Mouse (Mus musculus) small intestine, adult 2 months (tissue): ENCODE measurements around the gene Speg.

Experiments
- CTCF ChIP-seq: fragments of 200-500 bp; IDR thresholded peaks from 2 replicates; pipeline ENCODE4 v1.5.1; 2012; ENCODE audit warnings: low read depth, mild to moderate bottlenecking, control low read depth, inconsistent platforms, low read length, moderate library complexity, mixed read lengths; ENCODE audit not compliant: insufficient replicate concordance, insufficient read length; ENCODE audit errors: extremely low read depth
- POLR2A ChIP-seq: fragments of 200-500 bp; IDR thresholded peaks from 2 replicates; pipeline ENCODE4 v1.6.1; 2012; ENCODE audit warnings: low read depth, mild to moderate bottlenecking, control low read depth, inconsistent platforms, low read length, moderate library complexity

DNA sequence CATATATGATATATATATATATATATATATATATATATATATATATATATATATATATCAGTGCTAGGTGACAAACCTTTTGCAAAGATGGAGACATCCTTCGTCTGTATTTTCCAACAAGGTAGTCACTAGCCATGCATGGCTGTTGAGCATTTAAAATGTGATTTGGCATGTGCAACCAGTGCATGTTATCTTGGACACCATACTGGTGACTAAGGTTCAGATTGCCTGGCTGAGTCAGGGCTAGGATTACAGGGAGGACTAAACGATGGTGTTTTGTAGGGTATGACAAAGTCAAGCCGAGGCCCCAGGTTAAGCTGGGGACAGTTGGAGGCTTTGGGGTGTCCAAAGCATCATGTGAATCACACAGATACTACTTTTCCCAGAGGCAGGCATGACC is 80.3 kb downstream of the Speg start:
- TF ChIP-seq CTCF (no peak), POLR2A (no peak)
